Mouse (Mus musculus) T-cell, adult 66 days (primary cell): Measurements from ENCODE around the gene Oip5. TPM values are rescaled to one million over a fixed set of nuclear protein-coding genes. Genes with fewer than 3 reads are reported as not detected.

ENCODE experiments used
- total RNA-seq, 2 experiments: library from RNA; stranded (reverse); gene quantifications; 3 replicates in 1 of 2; 4 replicates in 1 of 2; pipeline ENCODE4 v1.2.4; 2023

The Oip5 gene
- 1 to 10 TPM; 1.2 to 1.7 TPM for total RNA-seq

GRCm38 (mm10) chr2:119618199-119618982 lies at the start of gene Oip5, which contains the start of gene Nusap1:
TSS of gene Oip5 (minus strand) at chr2:119618469.
TSS of gene Nusap1 (plus strand) at chr2:119618298.

GRCm38 (mm10) chr2:119662220-119663182 lies 44.2 kb upstream of the Oip5 start, which contains the start of gene Ndufaf1:
TSS of gene Ndufaf1 (minus strand) at chr2:119662827.

Other genes starting within 250 kb of the Oip5 start
- 10 to 100 TPM; 48.6 to 50.0 TPM for gene Ino80, start 140.8 kb downstream of the Oip5 start, total RNA-seq
- gene Exd1, start 70.8 kb downstream of the Oip5 start, total RNA-seq, result under 1 TPM; 0.09 to 0.12 TPM
- 10 to 100 TPM; 66.2 to 78.1 TPM for gene Chp1, start 70.8 kb downstream of the Oip5 start, total RNA-seq
- gene Nusap1, start 171 bp downstream of the Oip5 start, total RNA-seq, result 1 to 10 TPM; 1.0 to 3.4 TPM
- gene Ndufaf1, start 44.4 kb upstream of the Oip5 start, total RNA-seq, result 10 to 100 TPM; 13.4 to 17.7 TPM
- gene Rtf1, start 56.6 kb upstream of the Oip5 start, total RNA-seq, result 10 to 100 TPM; 52.0 to 60.0 TPM
- gene Itpka, start 123.9 kb upstream of the Oip5 start, total RNA-seq, result not detected
- 1 to 10 TPM in 1 of 2 experiments, under 1 TPM in 1; 0.79 to 2.0 TPM for gene Ltk, start 142.0 kb upstream of the Oip5 start, total RNA-seq
- gene Rpap1, start 169.1 kb upstream of the Oip5 start, total RNA-seq, result 10 to 100 TPM; 29.0 to 34.1 TPM
- 1 to 10 TPM; 7.2 to 8.9 TPM for gene Tyro3, start 179.3 kb upstream of the Oip5 start, total RNA-seq